Mouse (Mus musculus) midbrain, embryonic 11.5 days (tissue): Measurements from ENCODE around the gene Clip3. TPM values are rescaled to one million over a fixed set of nuclear protein-coding genes. Genes with fewer than 3 reads are reported as not detected.
A peak's percentile ranks its signal among the peaks of the same experiment; 100 is the strongest.

Experiments
- ATAC-seq: fragments of 200-750 bp; cut with Nextera tagmentation; 2 replicates; pipeline ENCODE4 v1.8.0; 2017; ENCODE audit warnings: moderate TSS enrichment, moderate library complexity; ENCODE audit not compliant: low FRiP score
- DNase-seq: peaks from one replicate; pipeline ENCODE4 v3.0.0; 2015; ENCODE audit warnings: low spot score; ENCODE audit errors: missing footprints
- H3K27ac ChIP-seq: fragments of 300-500 bp; sonication (generic); 2 replicates; pipeline ENCODE4 v1.5.1; 2014; ENCODE audit warnings: low read depth, low read length
- H3K27me3 ChIP-seq: fragments of 300-500 bp; sonication (generic); 2 replicates; pipeline ENCODE4 v1.6.1; 2014; ENCODE audit warnings: mild to moderate bottlenecking, low read length, moderate library complexity, mixed read lengths; ENCODE audit not compliant: control insufficient read depth, insufficient read depth
- H3K36me3 ChIP-seq: fragments of 300-500 bp; sonication (generic); 2 replicates; pipeline ENCODE4 v1.6.1; 2014; ENCODE audit warnings: mild to moderate bottlenecking, low read length, moderate library complexity, mixed read lengths; ENCODE audit not compliant: control insufficient read depth, insufficient read depth
- H3K4me1 ChIP-seq: fragments of 300-500 bp; sonication (generic); 2 replicates; pipeline ENCODE4 v1.6.1; 2014; ENCODE audit warnings: low read length; ENCODE audit not compliant: control insufficient read depth, insufficient read depth
- H3K4me2 ChIP-seq: fragments of 300-500 bp; sonication (generic); 2 replicates; pipeline ENCODE4 v1.6.1; 2014; ENCODE audit warnings: mild to moderate bottlenecking, moderate library complexity
- H3K4me3 ChIP-seq: fragments of 300-500 bp; sonication (generic); 2 replicates; pipeline ENCODE4 v1.5.1; 2014; ENCODE audit warnings: low read depth, low read length
- H3K9ac ChIP-seq: fragments of 300-500 bp; sonication (generic); 2 replicates; pipeline ENCODE4 v1.6.1; 2014; ENCODE audit warnings: low read length
- H3K9me3 ChIP-seq: fragments of 300-500 bp; sonication (generic); 2 replicates; pipeline ENCODE4 v1.6.1; 2016; ENCODE audit warnings: low read length; ENCODE audit not compliant: control insufficient read depth
- WGBS: fragments of 180-500 bp; shearing (Covaris S2); extraction: QIAGEN DNeasy Blood & Tissue Kit; methylation state at CpG from one replicate; pipeline ENCODE4 v1.1.7; 2014; 5-methylcytosine and 5-hydroxymethylcytosine counted together
- polyA plus RNA-seq: library from polyadenylated mRNA; unstranded; fragments of >200 nt; fragmentation: Nextera tagmentation; extraction: Ambion mirVana; gene quantifications from 2 replicates; pipeline ENCODE4 v1.2.1, GENCODE M21; 2014

Gene Clip3
- polyA plus RNA-seq, 1 experiment from 2014 or later = 92.0 TPM

DNA sequence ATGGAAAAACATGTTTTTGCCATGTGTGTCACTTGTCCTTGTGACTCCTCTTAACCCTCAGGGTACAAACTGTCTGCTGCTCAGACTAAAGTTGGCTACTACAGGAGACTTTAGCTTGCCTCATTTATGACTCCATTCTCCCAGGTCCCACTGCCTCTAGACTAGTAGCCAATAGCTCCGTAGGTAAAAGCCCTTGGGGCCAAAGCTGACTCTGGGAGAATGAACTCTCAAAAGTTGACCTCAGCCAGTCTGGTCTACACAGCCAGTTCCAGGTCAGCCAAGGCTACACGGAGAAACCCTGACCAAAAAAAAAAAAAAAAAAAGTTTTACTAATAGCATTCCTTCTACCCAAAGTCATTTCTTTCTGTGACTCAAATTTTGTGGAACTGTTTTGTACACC, 12.6 kb upstream of the Clip3 start:
- no peaks in the 10 kb centered on the region for H3K36me3 ChIP-seq
- H3K4me1 ChIP-seq = peaks cover 11% of the 10 kb centered on the region
- H3K27me3 ChIP-seq = no peaks in the 10 kb centered on the region
- 57% methylated on average over 2 of the region's 2 CpGs for WGBS
- ATAC-seq (no peak), DNase-seq (no peak)
- peak overlapping the region; percentile 71; the same call in 1 of the 2 replicates for H3K9ac ChIP-seq
- H3K4me2 ChIP-seq = peak overlapping the region; percentile 85
- H3K9me3 ChIP-seq = no peaks in the 10 kb centered on the region
- no peak overlapping the region for H3K27ac ChIP-seq
- H3K4me3 ChIP-seq = 0 out of 2 replicates have a peak overlapping the region, but pooled peaks have one; percentile 75

DNA sequence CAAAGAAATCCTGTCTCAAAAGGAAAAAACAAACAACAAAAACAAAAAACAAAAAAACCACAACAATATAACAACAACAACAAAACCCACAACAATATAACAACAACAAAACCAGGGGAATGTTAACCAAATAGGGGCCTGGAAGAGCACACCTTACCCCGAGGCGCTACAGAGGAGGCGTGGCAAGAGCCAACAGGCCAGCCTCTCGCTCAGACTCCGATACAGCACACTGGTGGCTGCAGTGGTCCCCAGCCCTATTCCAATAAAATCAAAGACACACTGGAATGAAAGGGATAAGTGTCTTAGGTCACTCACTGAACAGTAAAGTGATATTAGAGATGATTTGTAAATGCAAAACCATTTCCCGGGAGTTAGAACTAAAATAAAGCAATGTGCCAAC, 12.0 kb upstream of the Clip3 start:
- H3K36me3 ChIP-seq = no peaks in the 10 kb centered on the region
- no peaks in the 10 kb centered on the region for H3K27me3 ChIP-seq
- H3K27ac ChIP-seq = no peak overlapping the region; the same call in 1 of the 2 replicates
- H3K4me2 ChIP-seq = peak overlapping the region; percentile 85
- H3K4me3 ChIP-seq = peak overlapping the region; percentile 75
- peak overlapping the region; percentile 71 for H3K9ac ChIP-seq
- 0% methylated on average over 6 of the region's 6 CpGs for WGBS
- 0 out of 2 replicates have a peak, but pooled peaks have one; percentile 20 for ATAC-seq
- H3K4me1 ChIP-seq = peaks cover 11% of the 10 kb centered on the region
- no peaks in the 10 kb centered on the region for H3K9me3 ChIP-seq
- no peak for DNase-seq

- Histone ChIP-seq H3K9ac (peak within 1 kb of the TSS; percentile 71), H3K27me3 (no peaks in the 10 kb centered on the region), H3K9me3 (no peaks in the 10 kb centered on the region), H3K4me2 (peak within 1 kb of the TSS; percentile 85), H3K27ac (peak within 1 kb of the TSS; percentile 94), H3K4me1 (peaks cover 11% of the 10 kb centered on the region), H3K36me3 (no peaks in the 10 kb centered on the region), H3K4me3 (peak within 1 kb of the TSS; percentile 75)
- DNase-seq (peak; percentile 98), ATAC-seq (peak; percentile 97)
- WGBS = under 1% methylated on average over 49 of the region's 49 CpGs
These were observed 11.4 kb upstream of the Clip3 start, which contains the start of the genes Thap8 and Wdr62 for GRCm38 (mm10) chr7:30279951-30280669. Gene Thap8 (plus strand): TSS chr7:30280094. Gene Wdr62 (minus strand): TSS chr7:30280419.

- Histone ChIP-seq H3K27me3 (no peaks in the 10 kb centered on the region), H3K4me2 (peak overlapping the region; percentile 85), H3K4me3 (peak overlapping the region; percentile 75), H3K4me1 (peaks cover 11% of the 10 kb centered on the region), H3K9me3 (no peaks in the 10 kb centered on the region), H3K27ac (peak overlapping the region; percentile 94), H3K36me3 (no peaks in the 10 kb centered on the region), H3K9ac (peak overlapping the region; percentile 68)
- peak; percentile 97 for DNase-seq
- ATAC-seq = peak; percentile 84
- WGBS = under 1% methylated on average over 20 of the region's 20 CpGs
These were observed 10.8 kb upstream of the Clip3 start for GRCm38 (mm10) chr7:30280670-30281138.

DNA sequence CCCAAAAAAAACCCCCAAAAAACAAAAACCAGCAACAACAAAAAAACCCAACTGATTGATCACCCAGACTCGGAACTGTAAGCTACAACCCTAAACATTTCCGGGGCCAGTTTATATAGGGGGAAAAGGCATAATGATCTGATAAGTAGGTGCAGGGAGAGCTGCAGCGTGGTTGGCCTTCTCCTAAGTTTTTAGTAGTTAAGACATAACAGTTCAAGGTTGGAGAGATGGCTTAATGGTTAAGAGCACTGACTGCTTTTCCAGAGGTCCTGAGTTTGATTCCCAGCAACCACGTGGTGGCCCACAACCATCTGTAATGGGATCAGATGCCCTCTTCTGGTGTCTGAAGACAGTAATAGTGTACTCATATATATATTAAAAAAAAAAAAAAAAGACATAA, 10.0 kb upstream of the Clip3 start:
- Histone ChIP-seq H3K4me1 (peaks cover 11% of the 10 kb centered on the region), H3K4me2 (no peak overlapping the region; the same call in 1 of the 2 replicates), H3K4me3 (no peak overlapping the region), H3K36me3 (no peaks in the 10 kb centered on the region), H3K27me3 (no peaks in the 10 kb centered on the region), H3K27ac (no peak overlapping the region), H3K9ac (no peak overlapping the region), H3K9me3 (no peaks in the 10 kb centered on the region)
- 81% methylated on average over 4 of the region's 4 CpGs for WGBS
- DNase-seq (no peak), ATAC-seq (no peak)

DNA sequence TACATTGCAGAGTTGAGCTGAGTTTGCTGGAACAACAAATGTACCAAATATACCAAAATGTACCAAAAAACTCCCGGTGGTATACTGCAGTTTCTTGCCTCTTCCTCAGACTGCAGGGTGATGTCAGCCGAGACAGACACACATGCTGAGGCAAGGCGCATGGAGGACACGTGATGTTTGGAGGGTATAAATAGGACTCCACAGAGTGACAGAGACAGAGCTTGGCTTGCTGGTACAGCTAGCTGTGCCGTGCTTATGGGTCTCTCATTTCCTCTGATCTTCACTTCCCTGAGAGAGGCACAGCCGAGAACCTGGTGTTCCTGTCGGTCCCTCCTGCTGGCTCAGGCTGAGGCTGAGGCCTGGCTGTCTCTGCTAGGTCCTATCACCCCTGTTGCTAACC, 8.8 kb upstream of the Clip3 start:
- H3K9me3 ChIP-seq = no peaks in the 10 kb centered on the region
- no peak overlapping the region for H3K4me3 ChIP-seq
- H3K36me3 ChIP-seq = no peaks in the 10 kb centered on the region
- no peak overlapping the region for H3K4me2 ChIP-seq
- ATAC-seq (no peak), DNase-seq (no peak)
- peaks cover 11% of the 10 kb centered on the region for H3K4me1 ChIP-seq
- WGBS = 80% methylated on average over 7 of the region's 7 CpGs
- H3K27ac ChIP-seq = no peak overlapping the region
- no peak overlapping the region for H3K9ac ChIP-seq
- no peaks in the 10 kb centered on the region for H3K27me3 ChIP-seq

GRCm38 (mm10) chr7:30286701-30287410, 4.7 kb upstream of the Clip3 start:
- ATAC-seq = no peak

DNA sequence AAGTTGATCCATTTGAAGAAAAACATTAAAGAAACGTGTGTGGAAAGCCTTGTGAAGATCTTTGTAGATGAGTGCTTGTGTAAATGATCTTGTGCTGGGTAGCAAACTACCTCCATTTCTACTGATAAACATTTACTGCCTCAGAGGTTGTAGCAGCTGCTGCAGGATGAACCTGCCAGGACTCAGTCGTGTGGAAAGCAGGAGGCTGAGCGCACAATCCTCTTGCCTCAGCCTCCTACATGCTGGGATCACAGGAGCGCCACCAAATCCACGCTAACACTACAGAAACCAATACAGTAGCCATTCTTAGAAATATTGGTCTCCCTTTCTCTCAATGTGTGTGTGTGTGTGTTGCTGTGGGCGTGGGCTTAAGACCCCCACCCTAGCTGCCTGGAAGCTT, 3.5 kb upstream of the Clip3 start:
- no peaks in the 10 kb centered on the region for H3K27me3 ChIP-seq
- peaks cover 5% of the 10 kb centered on the region; the same call in 1 of the 2 replicates for H3K4me1 ChIP-seq
- H3K4me2 ChIP-seq = no peak overlapping the region
- DNase-seq = no peak
- H3K9me3 ChIP-seq = no peaks in the 10 kb centered on the region
- H3K9ac ChIP-seq = no peak overlapping the region
- 74% methylated on average over 6 of the region's 6 CpGs for WGBS
- no peak overlapping the region for H3K4me3 ChIP-seq
- no peaks in the 10 kb centered on the region for H3K36me3 ChIP-seq
- H3K27ac ChIP-seq = no peak overlapping the region
- no peak for ATAC-seq

More at GRCm38 (mm10) chr7:30286701-30287410, 4.7 kb upstream of the Clip3 start:
- DNase-seq = no peak
- Histone ChIP-seq H3K36me3 (no peaks in the 10 kb centered on the region), H3K27me3 (no peaks in the 10 kb centered on the region), H3K4me3 (no peak overlapping the region), H3K27ac (no peak overlapping the region), H3K9ac (no peak overlapping the region), H3K9me3 (no peaks in the 10 kb centered on the region), H3K4me2 (no peak overlapping the region), H3K4me1 (peaks cover 3% of the 10 kb centered on the region; the same call in 1 of the 2 replicates)
- WGBS = 67% methylated on average over 8 of the region's 8 CpGs
